Mouse (Mus musculus) heart, embryonic 10.5 days (tissue): ENCODE data around the gene Fam129c. TPM values are rescaled to one million over a fixed set of nuclear protein-coding genes. Genes with fewer than 3 reads are reported as not detected.
A peak's percentile ranks its signal among the peaks of the same experiment; 100 is the strongest.

ENCODE experiments used
- DNase-seq: peaks from one replicate; pipeline ENCODE4 v3.0.0-alpha.2; 2017; ENCODE audit warnings: low spot score
- H3K27ac ChIP-seq: fragments of 300-500 bp; sonication (generic); 2 replicates; pipeline ENCODE4 v1.5.1; 2016; ENCODE audit warnings: mild to moderate bottlenecking
- H3K27me3 ChIP-seq: fragments of 300-500 bp; sonication (generic); 2 replicates; pipeline ENCODE4 v1.6.1; 2016; ENCODE audit warnings: mild to moderate bottlenecking; ENCODE audit not compliant: poor library complexity, insufficient read depth, severe bottlenecking
- H3K36me3 ChIP-seq: fragments of 300-500 bp; sonication (generic); 2 replicates; pipeline ENCODE4 v1.6.1; 2016; ENCODE audit warnings: mild to moderate bottlenecking, moderate library complexity
- H3K4me1 ChIP-seq: fragments of 300-500 bp; sonication (generic); 2 replicates; pipeline ENCODE4 v1.6.1; 2016; ENCODE audit warnings: mild to moderate bottlenecking
- H3K4me3 ChIP-seq: fragments of 300-500 bp; sonication (generic); 2 replicates; pipeline ENCODE4 v1.5.1; 2016; ENCODE audit warnings: mild to moderate bottlenecking, moderate library complexity
- H3K9me3 ChIP-seq: fragments of 300-500 bp; sonication (generic); 2 replicates; pipeline ENCODE4 v1.6.1; 2016; ENCODE audit warnings: mild to moderate bottlenecking, moderate library complexity
- WGBS: fragments of 180-500 bp; shearing (Covaris S2); methylation state at CpG from one replicate; pipeline ENCODE4 v1.1.7; 2016; 5-methylcytosine and 5-hydroxymethylcytosine counted together
- polyA plus RNA-seq: library from polyadenylated mRNA; unstranded; fragments of >200 nt; fragmentation: Nextera tagmentation; extraction: Ambion mirVana; gene quantifications from 2 replicates; pipeline ENCODE4 v1.2.1, GENCODE M21; 2016

Gene Fam129c
- polyA plus RNA-seq = 1.6 and 3.6 TPM in 2 replicates

GRCm38 (mm10) chr8:71597451-71597850 lies at the start of gene Fam129c:
Fam129c (plus strand) TSS chr8:71597648.
- DNase-seq = no peak
- Histone ChIP-seq H3K27me3 (peaks cover 46% of the 10 kb centered on the region), H3K9me3 (no peaks in the 10 kb centered on the region), H3K36me3 (peaks cover 25% of the 10 kb centered on the region; the same call in 1 of the 2 replicates), H3K4me3 (no peak within 1 kb of the TSS), H3K4me1 (peaks cover 31% of the 10 kb centered on the region), H3K27ac (no peak within 1 kb of the TSS)
- WGBS = 86% methylated on average over 3 of the region's 3 CpGs

- no peaks in the 10 kb centered on the region for H3K9me3 ChIP-seq
- H3K27ac ChIP-seq = no peak overlapping the region
- no peak overlapping the region for H3K4me3 ChIP-seq
- H3K36me3 ChIP-seq = peaks cover 29% of the 10 kb centered on the region
- peaks cover 20% of the 10 kb centered on the region for H3K4me1 ChIP-seq
- peaks cover 5% of the 10 kb centered on the region for H3K27me3 ChIP-seq
- 63% methylated on average over 7 of the region's 7 CpGs for whole genome bisulfite sequencing
- no peak for DNase-seq
Observed at GRCm38 (mm10) chr8:71550754-71551153, 46.7 kb upstream of the Fam129c start.

- peaks cover 10% of the 10 kb centered on the region for H3K36me3 ChIP-seq
- DNase-seq = no peak
- H3K4me3 ChIP-seq = no peak overlapping the region
- peaks cover 25% of the 10 kb centered on the region for H3K27me3 ChIP-seq
- H3K9me3 ChIP-seq = no peaks in the 10 kb centered on the region
- H3K27ac ChIP-seq = no peak overlapping the region
- H3K4me1 ChIP-seq = peaks cover 20% of the 10 kb centered on the region
- 56% methylated on average over 6 of the region's 6 CpGs for WGBS
Observed at GRCm38 (mm10) chr8:71552770-71553169, 44.7 kb upstream of the Fam129c start.

- Histone ChIP-seq H3K36me3 (no peaks in the 10 kb centered on the region), H3K4me3 (no peak overlapping the region), H3K27ac (0 out of 2 replicates have a peak overlapping the region, but pooled peaks have one; percentile 30), H3K9me3 (no peaks in the 10 kb centered on the region), H3K4me1 (peaks cover 29% of the 10 kb centered on the region), H3K27me3 (peaks cover 38% of the 10 kb centered on the region)
- 74% methylated on average over 6 of the region's 6 CpGs for WGBS
- no peak for DNase-seq
Observed at GRCm38 (mm10) chr8:71554001-71554400, 43.4 kb upstream of the Fam129c start.

GRCm38 (mm10) chr8:71554644-71555043 lies 42.8 kb upstream of the Fam129c start:
- Histone ChIP-seq H3K36me3 (no peaks in the 10 kb centered on the region), H3K9me3 (no peaks in the 10 kb centered on the region), H3K27me3 (peaks cover 44% of the 10 kb centered on the region), H3K4me1 (peaks cover 32% of the 10 kb centered on the region), H3K4me3 (no peak overlapping the region), H3K27ac (no peak overlapping the region)
- DNase-seq = no peak
- WGBS = 81% methylated on average over 2 of the region's 2 CpGs

- Histone ChIP-seq H3K36me3 (no peaks in the 10 kb centered on the region), H3K4me3 (peak within 1 kb of the TSS; percentile 59), H3K27ac (peak within 1 kb of the TSS; percentile 42; the same call in 1 of the 2 replicates), H3K9me3 (no peaks in the 10 kb centered on the region), H3K27me3 (peaks cover 81% of the 10 kb centered on the region), H3K4me1 (peaks cover 29% of the 10 kb centered on the region)
- 4% methylated on average over 70 of the region's 70 CpGs for WGBS
- DNase-seq = no peak
Observed at GRCm38 (mm10) chr8:71558071-71558957, 39.1 kb upstream of the Fam129c start, which contains the start of gene Tmem221. Tmem221 (minus strand) TSS chr8:71558871.

- H3K4me1 ChIP-seq = peaks cover 23% of the 10 kb centered on the region
- no peaks in the 10 kb centered on the region for H3K36me3 ChIP-seq
- peak; percentile 93 for DNase-seq
- peak overlapping the region; percentile 59 for H3K4me3 ChIP-seq
- H3K27me3 ChIP-seq = peaks cover 89% of the 10 kb centered on the region
- 2% methylated on average over 24 of the region's 24 CpGs for WGBS
- peak overlapping the region; percentile 42; the same call in 1 of the 2 replicates for H3K27ac ChIP-seq
- 0 out of 2 replicates have a peak, but pooled peaks cover 2% of the 10 kb centered on the region for H3K9me3 ChIP-seq
Observed at GRCm38 (mm10) chr8:71558958-71559690, 38.3 kb upstream of the Fam129c start.

- no peaks in the 10 kb centered on the region for H3K36me3 ChIP-seq
- no peak overlapping the region for H3K27ac ChIP-seq
- DNase-seq = no peak
- 66% methylated on average over 3 of the region's 3 CpGs for WGBS
- H3K4me3 ChIP-seq = no peak overlapping the region
- H3K9me3 ChIP-seq = 0 out of 2 replicates have a peak, but pooled peaks cover 4% of the 10 kb centered on the region
- H3K27me3 ChIP-seq = peaks cover 98% of the 10 kb centered on the region
- H3K4me1 ChIP-seq = peaks cover 19% of the 10 kb centered on the region
Observed at GRCm38 (mm10) chr8:71560071-71560470, 37.4 kb upstream of the Fam129c start.

- WGBS = 82% methylated on average over 5 of the region's 5 CpGs
Observed at GRCm38 (mm10) chr8:71560765-71561164, 36.7 kb upstream of the Fam129c start.

GRCm38 (mm10) chr8:71561401-71561800 lies 36.0 kb upstream of the Fam129c start:
- Histone ChIP-seq H3K36me3 (no peaks in the 10 kb centered on the region), H3K27ac (no peak overlapping the region), H3K27me3 (peaks cover 96% of the 10 kb centered on the region), H3K4me3 (no peak overlapping the region), H3K4me1 (peaks cover 19% of the 10 kb centered on the region), H3K9me3 (0 out of 2 replicates have a peak, but pooled peaks cover 4% of the 10 kb centered on the region)
- WGBS = 5% methylated on average over 15 of the region's 15 CpGs
- peak; percentile 88 for DNase-seq

More at GRCm38 (mm10) chr8:71560765-71561164, 36.7 kb upstream of the Fam129c start:
- peaks cover 97% of the 10 kb centered on the region for H3K27me3 ChIP-seq
- no peaks in the 10 kb centered on the region for H3K36me3 ChIP-seq
- no peak overlapping the region for H3K4me3 ChIP-seq
- peaks cover 19% of the 10 kb centered on the region for H3K4me1 ChIP-seq
- 0 out of 2 replicates have a peak, but pooled peaks cover 4% of the 10 kb centered on the region for H3K9me3 ChIP-seq
- H3K27ac ChIP-seq = no peak overlapping the region
- DNase-seq = no peak

- under 1% methylated on average over 33 of the region's 33 CpGs for WGBS
- H3K27me3 ChIP-seq = peaks cover 96% of the 10 kb centered on the region
Observed at GRCm38 (mm10) chr8:71562751-71563150, 34.7 kb upstream of the Fam129c start.

GRCm38 (mm10) chr8:71563992-71564391 lies 33.5 kb upstream of the Fam129c start:
- H3K36me3 ChIP-seq = no peaks in the 10 kb centered on the region
- DNase-seq = no peak
- H3K27me3 ChIP-seq = peaks cover 96% of the 10 kb centered on the region
- WGBS = 86% methylated on average over 4 of the region's 4 CpGs
- no peak overlapping the region for H3K27ac ChIP-seq
- 0 out of 2 replicates have a peak, but pooled peaks cover 4% of the 10 kb centered on the region for H3K9me3 ChIP-seq
- H3K4me1 ChIP-seq = peaks cover 19% of the 10 kb centered on the region
- no peak overlapping the region for H3K4me3 ChIP-seq

More at GRCm38 (mm10) chr8:71562751-71563150, 34.7 kb upstream of the Fam129c start:
- Histone ChIP-seq H3K36me3 (no peaks in the 10 kb centered on the region), H3K9me3 (0 out of 2 replicates have a peak, but pooled peaks cover 4% of the 10 kb centered on the region), H3K4me1 (peaks cover 19% of the 10 kb centered on the region), H3K27ac (no peak overlapping the region), H3K4me3 (peak overlapping the region; percentile 48)
- DNase-seq = peak; percentile 88
